Mouse (Mus musculus) embryonic fibroblast, embryonic 13.5 days (primary cell): Measurements from ENCODE around the gene Birc5. TPM values are rescaled to one million over a fixed set of nuclear protein-coding genes. Genes with fewer than 3 reads are reported as not detected.

Source experiments
- H3K27ac ChIP-seq: 2 replicates; pipeline ENCODE4 v1.5.1; 2012; ENCODE audit warnings: low read length, control low read depth, inconsistent platforms; ENCODE audit not compliant: insufficient read depth
- H3K4me1 ChIP-seq: 2 replicates; pipeline ENCODE4 v1.6.1; 2011; ENCODE audit warnings: low read length; ENCODE audit not compliant: control insufficient read depth, insufficient read depth
- H3K4me3 ChIP-seq: 2 replicates; pipeline ENCODE4 v1.5.1; 2011; ENCODE audit warnings: mild to moderate bottlenecking, control low read depth, low read length; ENCODE audit not compliant: insufficient read depth
- CTCF ChIP-seq: IDR thresholded peaks from 2 replicates; pipeline ENCODE4 v1.5.1; 2011; ENCODE audit warnings: mild to moderate bottlenecking, control low read depth, low read length, moderate library complexity, borderline replicate concordance; ENCODE audit not compliant: insufficient read depth
- POLR2A ChIP-seq: IDR thresholded peaks from 2 replicates; pipeline ENCODE4 v1.6.1; 2011; ENCODE audit warnings: low read depth, mild to moderate bottlenecking, control low read depth, low read length, moderate library complexity
- polyA plus RNA-seq: library from polyadenylated mRNA; stranded (reverse); fragments of >200 nt; gene quantifications from 2 replicates; pipeline ENCODE4 v1.2.4, GENCODE M21; 2011; ENCODE audit warnings: low read depth; ENCODE audit not compliant: missing spikeins, insufficient read length

Gene Birc5
- polyA plus RNA-seq, 1 experiment, result 86.8 TPM

DNA sequence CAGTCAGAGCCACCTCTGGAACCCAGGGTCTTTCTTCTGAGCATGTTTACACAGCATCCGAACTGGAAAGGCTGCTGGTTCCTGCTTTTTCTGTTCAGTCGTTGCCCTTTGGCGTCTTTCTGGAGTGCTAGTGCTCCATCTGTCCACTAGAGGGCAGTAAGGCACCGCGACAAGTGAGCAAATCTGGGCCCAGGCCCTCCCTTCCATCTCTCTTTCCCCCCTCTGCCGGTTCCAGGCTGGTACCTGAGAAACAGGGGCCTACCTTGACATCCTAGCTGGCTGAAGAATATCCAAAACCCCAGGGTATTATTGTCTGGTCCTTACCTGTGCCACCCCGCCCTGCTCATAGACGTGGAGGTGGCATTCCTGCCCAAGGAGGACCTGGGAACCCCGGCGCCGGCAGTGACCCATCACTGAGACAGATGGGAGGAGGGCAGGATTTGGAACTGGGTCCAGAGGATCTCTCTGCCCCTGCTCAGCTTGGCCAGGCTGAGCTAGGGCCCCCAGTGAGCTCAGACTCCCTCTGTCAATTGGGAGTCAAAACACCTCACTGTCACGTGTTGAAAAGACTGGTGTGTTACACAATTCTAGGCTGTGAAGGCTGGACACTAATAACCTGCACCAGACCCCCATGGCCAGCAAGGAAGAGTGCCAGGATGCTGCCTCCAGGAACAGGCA is 21.8 kb downstream of the Birc5 start:
- Histone ChIP-seq H3K4me1 (no peaks in the 10 kb centered on the region), H3K4me3 (no peak overlapping the region), H3K27ac (no peak overlapping the region)
- TF ChIP-seq CTCF, result peak; percentile 96
- TF ChIP-seq POLR2A, result no peak

DNA sequence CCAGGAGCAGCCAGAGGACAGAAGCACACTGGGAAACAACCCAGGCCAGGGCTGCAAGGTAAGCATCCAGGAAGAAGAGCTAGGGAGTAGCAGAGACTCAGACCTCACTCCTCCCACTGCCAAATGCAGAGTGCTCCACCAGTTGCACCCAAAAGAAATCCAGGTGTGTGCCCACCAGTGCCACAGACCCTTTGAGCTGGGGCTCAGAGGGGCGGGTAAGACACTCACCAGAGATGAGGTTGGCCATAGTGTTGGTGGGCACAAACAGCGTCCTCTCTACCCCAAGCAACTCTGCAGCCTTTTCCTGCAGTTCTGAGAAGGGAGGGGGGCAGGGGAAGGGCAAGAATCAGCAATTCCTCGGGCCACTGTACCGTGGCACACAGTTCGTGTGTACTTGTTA is 22.3 kb downstream of the Birc5 start:
- H3K4me1 ChIP-seq, result no peaks in the 10 kb centered on the region
- TF ChIP-seq CTCF, result no peak
- no peak for TF ChIP-seq POLR2A
- H3K4me3 ChIP-seq, result no peak overlapping the region
- no peak overlapping the region for H3K27ac ChIP-seq

DNA sequence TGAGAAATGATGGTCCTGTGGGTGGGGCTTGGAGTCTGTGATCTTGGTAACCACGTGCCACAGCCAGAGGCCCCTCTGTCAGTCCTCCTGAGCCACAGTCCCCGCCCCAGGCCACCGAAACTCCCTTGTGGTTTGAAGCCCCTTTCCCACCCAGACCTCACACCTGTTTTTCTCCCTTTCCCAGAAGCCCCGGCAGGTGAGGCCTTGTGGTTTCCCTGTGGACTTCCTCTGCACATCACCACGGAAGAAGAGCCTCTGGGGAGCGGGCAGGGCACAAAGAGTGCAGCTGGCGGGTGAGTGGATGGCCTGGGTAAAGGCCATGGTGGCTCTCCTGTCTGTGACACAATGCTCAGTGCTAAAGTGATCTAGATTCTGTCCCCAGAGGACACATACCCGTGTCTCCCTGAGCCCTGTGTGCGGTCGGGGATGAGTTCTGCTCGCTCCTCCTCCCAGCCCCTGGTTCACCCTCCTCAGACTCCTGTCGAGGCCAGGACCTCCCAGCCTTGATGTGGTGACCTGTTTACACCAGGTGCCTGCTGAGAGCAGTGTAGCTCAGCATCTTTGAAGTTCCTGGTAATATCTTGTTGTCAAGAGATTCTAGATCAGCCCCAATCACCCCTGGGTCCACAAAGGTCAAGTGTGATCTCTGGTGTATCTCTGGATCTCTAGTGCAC is 23.0 kb downstream of the Birc5 start:
- TF ChIP-seq POLR2A (no peak), CTCF (no peak)
- H3K4me1 ChIP-seq, result no peaks in the 10 kb centered on the region
- H3K27ac ChIP-seq, result no peak overlapping the region
- no peak overlapping the region for H3K4me3 ChIP-seq

DNA sequence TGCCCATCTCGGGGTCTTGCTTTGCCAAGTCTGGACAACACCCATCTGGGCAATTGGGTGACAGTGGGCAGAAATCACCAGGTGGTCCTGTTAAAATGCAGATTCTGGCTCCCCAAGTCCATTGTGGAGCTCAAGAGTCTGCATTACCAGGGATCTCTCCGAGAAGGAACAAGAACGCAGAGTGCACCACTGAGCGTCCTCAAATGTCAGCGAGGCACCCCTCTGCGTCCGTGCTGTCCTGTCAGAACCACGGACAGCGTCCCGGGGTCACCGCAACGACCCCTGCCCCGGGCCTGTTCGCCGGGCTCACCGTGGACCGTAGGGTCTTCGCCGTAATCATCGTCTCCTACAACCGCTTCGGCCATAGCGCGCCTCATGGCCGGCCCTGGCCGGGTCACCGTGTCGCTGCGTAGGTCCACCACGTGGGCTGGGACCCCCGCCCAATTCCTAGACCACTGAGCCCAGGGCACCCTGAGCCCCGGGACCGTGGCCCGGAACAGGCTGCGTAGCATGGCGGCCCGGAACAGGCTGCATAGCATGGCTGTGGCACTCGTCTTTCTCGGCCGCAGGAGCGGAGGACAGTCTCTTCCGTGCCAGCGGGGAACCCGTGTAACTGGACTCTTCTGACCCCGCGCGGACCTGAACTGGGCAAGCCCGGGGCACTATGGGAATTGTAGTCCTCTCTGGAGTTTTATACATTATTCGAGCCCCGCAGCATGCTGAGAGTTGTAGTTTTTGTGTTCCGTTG is 24.0 kb downstream of the Birc5 start, which contains the start of gene Tha1:
Gene Tha1 (minus strand): TSS at position 621 of the 748 bp plus-strand sequence.
- TF ChIP-seq POLR2A, result peak; percentile 72
- no peak for TF ChIP-seq CTCF
- no peak within 1 kb of the TSS for H3K27ac ChIP-seq

DNA sequence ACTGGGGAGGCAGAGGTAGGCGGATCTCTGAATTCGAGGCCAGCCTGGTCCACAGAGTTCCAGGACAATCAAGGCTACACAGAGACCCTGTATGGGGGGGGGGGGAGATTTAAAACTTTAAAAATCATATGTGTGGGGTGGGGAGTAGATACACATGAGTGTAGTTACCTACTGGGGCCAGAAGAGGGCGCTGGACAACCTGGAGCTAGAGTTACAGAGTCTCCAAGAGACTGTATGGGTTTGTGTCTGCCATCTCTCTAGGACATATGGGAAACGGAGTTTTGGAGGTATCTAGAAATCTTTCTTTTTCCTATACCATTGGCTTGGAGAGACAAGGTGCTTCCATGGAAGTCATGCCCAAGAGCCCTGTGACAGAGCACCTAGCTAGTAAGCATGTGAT is 25.4 kb downstream of the Birc5 start:
- H3K4me1 ChIP-seq, result no peaks in the 10 kb centered on the region
- no peak overlapping the region for H3K4me3 ChIP-seq
- H3K27ac ChIP-seq, result no peak overlapping the region
- no peak for TF ChIP-seq CTCF
- TF ChIP-seq POLR2A, result no peak

More for the DNA sequence above, 24.0 kb downstream of the Birc5 start, which contains the start of gene Tha1:
- Histone ChIP-seq H3K4me1 (no peaks in the 10 kb centered on the region), H3K4me3 (peak within 1 kb of the TSS; percentile 60)

DNA sequence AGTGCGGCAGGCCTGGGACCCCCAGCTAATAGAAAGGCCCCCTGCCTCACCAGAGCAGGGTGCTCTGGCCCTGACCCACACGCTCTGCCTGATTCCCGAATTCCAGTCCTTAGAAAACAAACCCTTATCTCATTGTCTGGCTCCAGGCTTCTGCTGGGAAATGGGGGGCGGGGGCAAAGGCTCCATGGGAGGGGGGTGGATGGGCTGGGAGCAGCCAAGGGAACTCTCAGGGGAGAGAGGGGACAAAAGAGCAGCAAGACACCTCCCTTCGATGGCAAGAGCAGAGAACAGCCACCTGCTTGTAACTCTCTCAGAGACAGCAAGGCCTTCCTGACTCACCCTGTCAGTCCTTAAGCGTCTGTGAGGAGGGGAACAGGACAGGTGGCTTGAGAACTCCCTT is 26.6 kb downstream of the Birc5 start:
- no peaks in the 10 kb centered on the region for H3K4me1 ChIP-seq
- TF ChIP-seq POLR2A (no peak), CTCF (no peak)
- no peak overlapping the region for H3K27ac ChIP-seq
- no peak overlapping the region for H3K4me3 ChIP-seq

DNA sequence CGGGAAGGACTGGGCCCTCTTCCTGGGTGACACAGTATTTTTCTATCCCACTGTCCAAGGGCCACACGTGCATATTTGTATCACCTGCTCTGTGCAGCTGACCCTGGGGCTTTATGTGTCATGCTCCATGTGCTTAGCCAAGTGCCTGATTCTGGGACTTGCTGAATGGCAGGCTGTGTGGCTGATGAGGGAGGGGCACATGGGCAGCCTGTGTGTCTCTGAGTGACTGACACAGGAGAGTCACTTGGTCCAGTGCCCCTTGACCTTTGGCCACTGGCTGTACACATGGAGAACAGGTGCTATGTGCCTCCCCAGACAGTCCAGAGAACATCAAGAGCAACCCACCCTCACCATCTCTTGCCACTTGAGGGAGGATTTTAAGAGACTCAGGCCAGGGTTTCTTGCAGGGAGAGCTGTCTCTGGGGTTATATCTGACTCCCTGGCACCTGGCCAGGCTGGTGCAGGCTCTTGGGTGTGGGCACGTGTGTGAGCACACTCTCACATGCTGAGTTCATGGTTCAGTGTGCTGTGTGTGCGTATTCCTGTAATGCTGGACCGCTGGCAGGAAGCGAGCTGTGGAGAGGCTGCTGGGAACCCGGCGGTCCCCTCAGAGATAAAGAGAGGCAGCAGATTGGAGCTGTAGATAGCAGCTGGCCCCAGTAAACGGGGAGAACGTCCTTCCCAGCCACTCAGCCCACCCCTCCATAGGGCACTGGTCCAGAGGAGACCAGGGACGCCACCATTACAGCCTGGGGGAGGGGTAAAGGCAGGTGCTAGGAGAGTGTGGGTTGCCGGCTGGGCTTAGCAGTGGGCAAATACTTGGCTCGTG is 29.1 kb downstream of the Birc5 start:
- H3K27ac ChIP-seq, result no peak overlapping the region
- no peak for TF ChIP-seq POLR2A
- TF ChIP-seq CTCF, result no peak
- H3K4me3 ChIP-seq, result no peak overlapping the region
- H3K4me1 ChIP-seq, result 0 out of 2 replicates have a peak, but pooled peaks cover 3% of the 10 kb centered on the region

DNA sequence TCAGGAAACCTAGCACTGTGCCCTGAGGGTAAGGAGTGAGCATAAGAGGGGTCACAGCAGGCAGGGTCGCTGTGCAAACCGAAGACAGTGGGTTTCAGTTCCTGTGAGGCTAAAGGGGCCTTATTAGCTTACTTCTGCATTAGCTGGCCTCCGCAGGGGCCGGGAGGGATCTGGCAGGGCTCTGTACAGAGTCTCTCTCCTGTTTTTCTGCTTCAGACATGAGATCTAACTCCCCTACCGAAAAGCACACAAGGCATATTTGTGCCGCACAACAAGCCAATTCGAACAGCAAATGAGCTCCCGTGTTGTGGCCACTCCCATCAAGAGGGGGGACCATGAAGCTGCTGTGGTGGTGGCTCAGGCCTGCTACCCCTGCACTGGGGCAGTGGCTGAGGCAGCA is 29.8 kb downstream of the Birc5 start:
- Histone ChIP-seq H3K4me3 (no peak overlapping the region), H3K27ac (no peak overlapping the region), H3K4me1 (0 out of 2 replicates have a peak, but pooled peaks cover 3% of the 10 kb centered on the region)
- TF ChIP-seq CTCF, result no peak
- TF ChIP-seq POLR2A, result no peak

DNA sequence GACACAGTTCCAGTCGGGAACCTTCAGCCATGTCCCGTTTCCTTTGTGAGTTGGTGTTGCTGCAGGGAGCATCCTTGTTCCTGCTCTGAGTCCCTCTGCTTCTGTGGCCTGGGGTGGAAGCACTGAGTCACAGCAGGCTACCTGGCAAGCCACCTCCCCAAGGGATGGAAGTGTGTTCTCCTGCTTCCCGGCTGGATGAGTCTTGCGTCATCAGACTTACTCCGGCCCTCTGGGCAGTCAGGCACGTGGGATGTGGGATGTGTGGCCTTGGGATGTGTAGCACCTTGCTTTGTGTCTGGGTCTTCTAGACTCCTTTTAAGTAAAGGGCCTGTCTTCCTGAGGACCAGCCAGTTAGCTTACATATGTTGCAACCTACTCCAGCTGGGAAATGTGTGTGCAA is 30.6 kb downstream of the Birc5 start:
- H3K4me1 ChIP-seq, result 0 out of 2 replicates have a peak, but pooled peaks cover 3% of the 10 kb centered on the region
- H3K4me3 ChIP-seq, result no peak overlapping the region
- no peak for TF ChIP-seq POLR2A
- TF ChIP-seq CTCF, result no peak
- no peak overlapping the region for H3K27ac ChIP-seq
